Mouse (Mus musculus): Measurements from ENCODE around the gene Sar1a. TPM values are rescaled to one million over a fixed set of nuclear protein-coding genes. Genes with fewer than 3 reads are reported as not detected.

Gene Sar1a
- total RNA-seq (2017), result 106 and 111 TPM in 2 replicates

- ATAC-seq (replicated peaks; ENCODE audit: low read depth, poor library complexity, severe bottlenecking), result peak; percentile 97
Observed at GRCm38 (mm10) chr10:61680015-61680913, at the start of gene Sar1a. Gene Sar1a, plus strand, starts transcription at chr10:61680299.

- 0 out of 2 replicates have a peak, but pooled peaks have one; percentile 42 for ATAC-seq (replicated peaks; ENCODE audit: low read depth, poor library complexity, severe bottlenecking)
Observed at GRCm38 (mm10) chr10:61632445-61632844, 47.7 kb upstream of the Sar1a start.

GRCm38 (mm10) chr10:61637055-61637454, 43.0 kb upstream of the Sar1a start:
- ATAC-seq (replicated peaks; ENCODE audit: low read depth, poor library complexity, severe bottlenecking), result no peak

- no peak for ATAC-seq (replicated peaks; ENCODE audit: low read depth, poor library complexity, severe bottlenecking)
Observed at GRCm38 (mm10) chr10:61640363-61640762, 39.7 kb upstream of the Sar1a start.

- ATAC-seq (replicated peaks; ENCODE audit: low read depth, poor library complexity, severe bottlenecking), result no peak
Observed at GRCm38 (mm10) chr10:61646557-61646956, 33.5 kb upstream of the Sar1a start.

- peak; percentile 86 for ATAC-seq (replicated peaks; ENCODE audit: low read depth, poor library complexity, severe bottlenecking)
Observed at GRCm38 (mm10) chr10:61647790-61648736, 32.0 kb upstream of the Sar1a start, which contains the start of gene Ppa1. Gene Ppa1, plus strand, starts transcription at chr10:61648552.

GRCm38 (mm10) chr10:61648737-61649645, 31.1 kb upstream of the Sar1a start:
- peak; percentile 6 for ATAC-seq (replicated peaks; ENCODE audit: low read depth, poor library complexity, severe bottlenecking)

- ATAC-seq (replicated peaks; ENCODE audit: low read depth, poor library complexity, severe bottlenecking), result no peak
Observed at GRCm38 (mm10) chr10:61654105-61654504, 26.0 kb upstream of the Sar1a start.

GRCm38 (mm10) chr10:61654691-61655090, 25.4 kb upstream of the Sar1a start:
- no peak for ATAC-seq (replicated peaks; ENCODE audit: low read depth, poor library complexity, severe bottlenecking)

- no peak for ATAC-seq (replicated peaks; ENCODE audit: low read depth, poor library complexity, severe bottlenecking)
Observed at GRCm38 (mm10) chr10:61655188-61655587, 24.9 kb upstream of the Sar1a start.

GRCm38 (mm10) chr10:61656928-61657882, 22.9 kb upstream of the Sar1a start:
- ATAC-seq (replicated peaks; ENCODE audit: low read depth, poor library complexity, severe bottlenecking), result no peak

- ATAC-seq (replicated peaks; ENCODE audit: low read depth, poor library complexity, severe bottlenecking), result peak; percentile 79
Observed at GRCm38 (mm10) chr10:61657985-61658384, 22.1 kb upstream of the Sar1a start.

GRCm38 (mm10) chr10:61661887-61662286, 18.2 kb upstream of the Sar1a start:
- ATAC-seq (replicated peaks; ENCODE audit: low read depth, poor library complexity, severe bottlenecking), result no peak

- ATAC-seq (replicated peaks; ENCODE audit: low read depth, poor library complexity, severe bottlenecking), result no peak
Observed at GRCm38 (mm10) chr10:61662391-61662988, 17.6 kb upstream of the Sar1a start.

GRCm38 (mm10) chr10:61665111-61665510, 15.0 kb upstream of the Sar1a start:
- no peak for ATAC-seq (replicated peaks; ENCODE audit: low read depth, poor library complexity, severe bottlenecking)

- ATAC-seq (replicated peaks; ENCODE audit: low read depth, poor library complexity, severe bottlenecking), result no peak
Observed at GRCm38 (mm10) chr10:61665651-61666050, 14.4 kb upstream of the Sar1a start.

GRCm38 (mm10) chr10:61669289-61669688, 10.8 kb upstream of the Sar1a start:
- ATAC-seq (replicated peaks; ENCODE audit: low read depth, poor library complexity, severe bottlenecking), result no peak

- ATAC-seq (replicated peaks; ENCODE audit: low read depth, poor library complexity, severe bottlenecking), result no peak
Observed at GRCm38 (mm10) chr10:61669896-61670295, 10.2 kb upstream of the Sar1a start.
